Mouse (Mus musculus): ENCODE data around the gene Zfp263. TPM values are rescaled to one million over a fixed set of nuclear protein-coding genes. Genes with fewer than 3 reads are reported as not detected.

The Zfp263 gene
- polyA plus RNA-seq (2014; fragmentation: Illumina TruSeq; extraction: RNeasy Lipid Tissue Mini Kit (QIAGEN cat#74804); ENCODE audit: low read depth, low replicate concordance): 41.5 TPM

DNA sequence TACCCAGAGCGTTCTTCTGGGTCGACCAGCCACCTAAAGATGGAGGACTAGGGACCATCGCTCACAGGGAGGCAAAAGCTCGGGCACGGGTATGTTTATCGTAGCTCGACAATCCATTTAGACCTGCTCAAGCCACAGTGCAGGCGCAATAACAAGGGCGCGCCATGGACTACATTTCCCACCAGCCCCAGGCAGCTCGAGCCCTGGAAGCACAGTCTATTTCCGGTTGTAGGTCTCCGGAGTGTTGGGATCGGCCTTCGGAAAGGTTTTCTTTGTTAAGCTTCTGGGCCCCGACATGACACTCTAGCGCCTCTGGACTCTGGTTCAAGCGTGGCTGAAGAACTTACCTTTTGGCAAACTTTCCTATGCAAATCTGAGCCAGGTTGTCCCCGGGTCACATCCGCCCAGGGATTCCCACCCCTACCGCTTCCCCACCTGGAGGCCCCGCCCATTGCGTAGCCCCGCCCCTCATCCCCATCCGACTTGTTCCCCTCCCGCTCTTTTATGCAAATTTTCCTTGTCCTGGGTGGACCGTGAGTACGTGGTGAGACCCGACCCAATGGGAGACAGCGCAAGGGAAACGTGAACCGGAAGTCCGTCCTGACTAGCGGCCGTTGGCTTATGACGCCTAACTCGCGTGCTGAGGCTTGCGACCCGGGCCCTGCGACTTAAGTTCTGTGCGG is at the start of gene Zfp263:
Gene Zfp263 (plus strand): TSS at position 591 of the 683 bp plus-strand sequence.

DNA sequence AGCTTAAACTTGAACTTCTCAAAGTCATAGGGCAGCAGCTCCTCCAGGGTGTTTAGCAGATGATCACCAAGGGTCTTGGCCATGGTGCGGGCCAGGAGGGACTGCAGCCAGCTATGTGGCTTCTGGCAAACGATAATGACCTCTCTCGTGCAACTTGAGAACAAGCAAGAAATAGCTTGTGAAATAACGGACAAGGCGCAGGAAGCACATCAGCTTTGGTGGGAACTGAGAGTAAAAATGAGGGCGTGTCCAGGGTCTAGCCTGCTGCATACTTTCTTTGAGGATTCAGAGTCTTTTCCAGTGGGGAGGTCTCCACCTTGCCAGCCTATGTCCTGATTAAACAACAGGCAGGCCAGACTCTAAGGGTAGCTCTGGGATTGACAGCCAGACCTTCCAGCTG is 25.9 kb upstream of the Zfp263 start, which contains the start of gene Mefv:
Gene Mefv (minus strand): TSS at position 118 of the 400 bp plus-strand sequence.

Other genes starting within 250 kb of the Zfp263 start
- not detected for gene Olfr161, start 153.1 kb upstream of the Zfp263 start, polyA plus RNA-seq (2014; fragmentation: Illumina TruSeq; extraction: RNeasy Lipid Tissue Mini Kit (QIAGEN cat#74804); ENCODE audit: low read depth, low replicate concordance)
- gene Mefv, start 26.0 kb upstream of the Zfp263 start, polyA plus RNA-seq (2014; fragmentation: Illumina TruSeq; extraction: RNeasy Lipid Tissue Mini Kit (QIAGEN cat#74804); ENCODE audit: low read depth, low replicate concordance): not detected
- not detected for gene Olfr15, start 86.8 kb downstream of the Zfp263 start, polyA plus RNA-seq (2014; fragmentation: Illumina TruSeq; extraction: RNeasy Lipid Tissue Mini Kit (QIAGEN cat#74804); ENCODE audit: low read depth, low replicate concordance)
- 34.5 TPM for gene Zfp174, start 103.2 kb downstream of the Zfp263 start, polyA plus RNA-seq (2014; fragmentation: Illumina TruSeq; extraction: RNeasy Lipid Tissue Mini Kit (QIAGEN cat#74804); ENCODE audit: low read depth, low replicate concordance)
- gene Naa60, start 128.3 kb downstream of the Zfp263 start, polyA plus RNA-seq (2014; fragmentation: Illumina TruSeq; extraction: RNeasy Lipid Tissue Mini Kit (QIAGEN cat#74804); ENCODE audit: low read depth, low replicate concordance): 202 TPM
- 29.4 TPM for gene Zfp597, start 140.5 kb downstream of the Zfp263 start, polyA plus RNA-seq (2014; fragmentation: Illumina TruSeq; extraction: RNeasy Lipid Tissue Mini Kit (QIAGEN cat#74804); ENCODE audit: low read depth, low replicate concordance)
- gene Gm20695, start 140.6 kb downstream of the Zfp263 start, polyA plus RNA-seq (2014; fragmentation: Illumina TruSeq; extraction: RNeasy Lipid Tissue Mini Kit (QIAGEN cat#74804); ENCODE audit: low read depth, low replicate concordance): 1.4 TPM
- gene 1700037C18Rik, start 164.6 kb downstream of the Zfp263 start, polyA plus RNA-seq (2014; fragmentation: Illumina TruSeq; extraction: RNeasy Lipid Tissue Mini Kit (QIAGEN cat#74804); ENCODE audit: low read depth, low replicate concordance): not detected
- gene Cluap1, start 164.7 kb downstream of the Zfp263 start, polyA plus RNA-seq (2014; fragmentation: Illumina TruSeq; extraction: RNeasy Lipid Tissue Mini Kit (QIAGEN cat#74804); ENCODE audit: low read depth, low replicate concordance): 30.6 TPM
- 2.0 TPM for gene Nlrc3, start 232.5 kb downstream of the Zfp263 start, polyA plus RNA-seq (2014; fragmentation: Illumina TruSeq; extraction: RNeasy Lipid Tissue Mini Kit (QIAGEN cat#74804); ENCODE audit: low read depth, low replicate concordance)